Mouse (Mus musculus) MEL (cell line): ENCODE results near the gene Cdk15.

Source experiments
- CTCF ChIP-seq, 3 experiments: IDR thresholded peaks in 2 of 3; conservative IDR thresholded peaks in 1 of 3; 2 replicates each; pipeline ENCODE4 v1.5.1; 2011 to 2012; ENCODE audit warnings: low read length in 3 of 3, low read depth in 2 of 3, mild to moderate bottlenecking in 2 of 3, improper control_type of control experiment in 1 of 3, inconsistent platforms in 1 of 3, mixed read lengths in 1 of 3, moderate library complexity in 1 of 3; ENCODE audit not compliant: control insufficient read depth in 1 of 3, insufficient read depth in 1 of 3, poor library complexity in 1 of 3, severe bottlenecking in 1 of 3
- TCF12 ChIP-seq: IDR thresholded peaks from 2 replicates; pipeline ENCODE4 v1.6.1; 2014; ENCODE audit warnings: low read depth, mild to moderate bottlenecking, inconsistent platforms, low read length, improper control_type of control experiment, moderate library complexity

- TF ChIP-seq CTCF (IDR thresholded peaks at IDR 0.05 in 2 of 3, conservative IDR thresholded peaks at IDR 0.05 in 1 of 3; ENCODE audit: control insufficient read depth in 1 of 3, insufficient read depth in 1 of 3, low read depth in 2 of 3, low read length in 3 of 3, poor library complexity in 1 of 3, severe bottlenecking in 1 of 3): no peak
- no peak for TF ChIP-seq TCF12
Measured at GRCm38 (mm10) chr1:59212076-59212779, 44.5 kb upstream of the Cdk15 start.
